Mouse (Mus musculus) adipocyte (in vitro differentiated cells): ENCODE data around the gene Mymx.

Experiments
- DNase-seq: peaks from one replicate; pipeline ENCODE4 v3.0.0-alpha.2; 2016; ENCODE audit warnings: low spot score

Mymx gene

GRCm38 (mm10) chr17:45569999-45570398, 31.9 kb downstream of the Mymx start:
- DNase-seq = no peak

DNA sequence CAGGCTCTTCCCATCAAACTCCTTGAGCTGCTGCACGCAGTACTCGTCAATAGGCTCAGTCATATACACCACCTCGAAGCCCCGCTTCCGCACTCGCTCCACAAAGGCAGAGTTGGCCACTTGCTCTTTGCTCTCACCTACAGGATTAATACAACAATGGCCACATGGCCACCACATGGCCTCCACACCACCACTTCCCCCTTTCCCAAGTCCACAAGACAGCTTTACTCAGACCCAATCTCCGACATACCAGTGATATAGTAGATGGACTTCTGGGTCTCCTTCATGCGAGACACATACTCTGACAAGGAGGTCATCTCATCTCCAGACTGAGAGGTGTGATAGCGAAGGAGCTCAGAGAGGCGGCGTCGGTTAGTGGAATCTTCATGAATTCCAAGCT, 32.9 kb downstream of the Mymx start:
- DNase-seq = no peak

DNA sequence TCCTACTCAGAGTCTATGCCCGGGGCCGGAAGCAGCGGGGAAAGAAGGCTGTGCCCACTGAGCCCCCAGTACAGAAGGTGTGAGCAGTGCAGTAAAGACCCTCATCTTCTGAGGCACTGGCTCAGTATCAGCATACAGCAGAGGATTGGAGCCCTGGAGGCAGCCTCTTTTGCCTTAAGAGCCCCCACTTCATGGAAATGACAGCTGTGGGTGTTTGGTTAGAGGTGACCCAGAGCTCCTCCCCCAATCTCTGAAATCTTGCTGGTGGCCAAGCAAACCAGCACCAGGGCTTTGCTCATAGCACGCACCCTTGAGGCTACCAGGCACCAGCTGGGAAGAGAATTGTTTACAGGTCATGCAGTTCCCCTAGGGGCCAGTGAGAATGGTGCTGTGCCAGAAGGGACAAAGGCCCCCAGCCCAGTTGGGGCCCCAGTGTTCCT, 34.7 kb downstream of the Mymx start:
- DNase-seq = peak; percentile 54

DNA sequence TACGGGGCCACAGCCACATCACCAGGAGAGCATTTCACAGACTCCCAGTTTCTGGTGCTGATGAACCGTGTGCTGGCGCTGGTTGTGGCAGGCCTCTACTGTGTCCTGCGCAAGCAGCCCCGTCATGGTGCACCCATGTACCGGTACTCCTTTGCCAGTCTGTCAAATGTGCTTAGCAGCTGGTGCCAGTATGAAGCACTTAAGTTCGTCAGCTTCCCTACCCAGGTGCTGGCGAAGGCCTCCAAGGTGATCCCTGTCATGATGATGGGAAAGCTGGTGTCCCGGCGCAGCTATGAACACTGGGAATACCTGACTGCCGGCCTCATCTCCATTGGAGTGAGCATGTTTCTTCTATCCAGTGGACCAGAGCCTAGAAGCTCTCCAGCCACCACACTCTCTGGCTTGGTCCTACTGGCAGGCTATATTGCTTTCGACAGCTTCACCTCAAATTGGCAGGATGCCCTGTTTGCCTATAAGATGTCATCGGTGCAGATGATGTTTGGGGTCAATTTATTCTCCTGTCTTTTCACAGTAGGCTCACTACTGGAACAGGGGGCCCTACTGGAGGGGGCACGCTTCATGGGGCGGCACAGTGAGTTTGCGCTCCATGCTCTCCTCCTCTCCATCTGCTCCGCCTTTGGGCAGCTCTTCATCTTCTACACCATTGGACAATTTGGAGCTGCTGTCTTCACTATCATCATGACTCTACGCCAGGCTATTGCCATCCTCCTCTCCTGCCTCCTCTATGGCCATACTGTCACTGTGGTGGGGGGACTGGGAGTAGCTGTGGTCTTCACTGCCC, 35.3 kb downstream of the Mymx start:
- no peak for DNase-seq

DNA sequence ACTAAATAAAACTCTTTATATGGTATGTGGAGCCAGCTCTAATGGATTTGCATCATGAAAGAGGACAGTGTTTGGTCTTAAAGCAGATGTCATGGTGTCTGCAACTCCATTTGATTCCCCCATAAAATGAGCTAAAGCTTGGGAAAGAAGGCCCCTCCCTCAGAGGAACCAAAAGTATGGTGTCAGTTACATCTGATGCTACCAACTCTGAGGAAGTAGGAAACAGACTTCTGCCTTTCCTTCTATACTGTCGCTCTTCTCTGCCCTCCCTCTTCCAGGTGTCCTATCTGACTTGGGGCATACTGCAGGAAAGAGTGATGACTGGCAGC, 35.9 kb downstream of the Mymx start:
- DNase-seq = no peak

DNA sequence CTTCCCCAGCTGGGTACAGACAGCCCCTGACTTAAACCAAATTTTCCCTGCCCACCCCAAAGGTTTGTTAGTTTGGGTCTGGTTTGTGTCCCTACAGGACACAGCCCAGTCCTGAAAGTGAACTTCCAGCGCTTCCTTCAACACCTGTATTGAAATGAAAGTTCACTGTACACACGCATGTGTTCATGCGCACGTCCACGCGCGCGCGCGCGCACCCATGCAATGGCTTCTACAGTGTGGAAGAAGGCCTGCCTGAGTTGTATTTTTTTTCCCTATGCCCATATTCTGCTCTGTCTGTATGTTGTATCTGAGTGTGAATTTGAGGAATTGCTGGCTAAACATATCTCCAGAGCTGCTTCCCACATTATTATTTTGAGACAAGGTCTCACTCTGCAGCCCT, 36.8 kb downstream of the Mymx start:
- DNase-seq = no peak

- no peak for DNase-seq
Measured at GRCm38 (mm10) chr17:45564531-45565084, 37.3 kb downstream of the Mymx start.

DNA sequence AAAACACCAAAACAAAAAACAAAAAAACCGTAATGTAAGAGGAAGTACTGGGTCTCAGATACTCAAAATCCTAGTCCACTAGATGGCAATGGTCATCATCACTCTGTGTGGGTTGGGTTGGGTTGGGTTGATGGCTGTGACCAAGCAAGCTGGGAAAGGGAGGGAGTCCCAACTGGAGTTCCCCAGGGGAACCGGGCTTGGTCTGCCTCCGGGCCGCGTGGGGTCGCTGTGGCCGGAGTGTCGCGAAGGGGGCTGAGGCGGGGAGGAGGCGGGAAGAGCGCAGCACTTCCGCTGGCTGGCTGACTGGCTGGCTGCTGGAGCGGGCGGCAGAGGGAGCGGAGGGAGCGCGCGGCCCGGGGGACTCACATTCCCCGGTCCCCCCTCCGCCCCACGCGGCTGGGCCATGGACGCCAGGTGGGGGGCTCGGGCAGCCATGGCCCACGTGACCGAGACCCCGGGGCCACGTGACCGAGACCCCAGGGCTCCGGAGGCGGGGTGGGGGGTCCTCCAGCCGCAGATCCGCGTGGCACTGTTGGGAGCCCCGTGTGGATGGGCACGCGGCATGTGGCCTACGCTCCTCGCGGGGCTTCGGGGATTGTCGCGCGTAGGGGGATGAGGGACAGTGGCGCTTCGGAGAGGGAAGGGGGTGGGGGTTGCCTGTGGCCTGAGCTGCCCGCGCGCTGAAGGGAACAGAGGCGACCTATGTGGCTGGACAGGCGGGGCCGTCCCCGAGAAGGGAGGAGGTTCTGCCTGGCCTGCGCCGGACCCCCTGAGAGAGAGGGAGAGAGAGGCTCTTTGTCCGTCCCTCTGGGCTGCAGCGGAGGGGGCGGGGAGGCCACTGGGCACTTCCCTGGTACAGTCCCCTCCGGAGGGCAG, 38.0 kb downstream of the Mymx start, which contains the start of gene Slc35b2:
Gene Slc35b2 (plus strand): TSS at position 220 of the 876 bp plus-strand sequence.
- peak; percentile 96 for DNase-seq

- DNase-seq = no peak
Measured at GRCm38 (mm10) chr17:45563216-45563615, 38.7 kb downstream of the Mymx start.

DNA sequence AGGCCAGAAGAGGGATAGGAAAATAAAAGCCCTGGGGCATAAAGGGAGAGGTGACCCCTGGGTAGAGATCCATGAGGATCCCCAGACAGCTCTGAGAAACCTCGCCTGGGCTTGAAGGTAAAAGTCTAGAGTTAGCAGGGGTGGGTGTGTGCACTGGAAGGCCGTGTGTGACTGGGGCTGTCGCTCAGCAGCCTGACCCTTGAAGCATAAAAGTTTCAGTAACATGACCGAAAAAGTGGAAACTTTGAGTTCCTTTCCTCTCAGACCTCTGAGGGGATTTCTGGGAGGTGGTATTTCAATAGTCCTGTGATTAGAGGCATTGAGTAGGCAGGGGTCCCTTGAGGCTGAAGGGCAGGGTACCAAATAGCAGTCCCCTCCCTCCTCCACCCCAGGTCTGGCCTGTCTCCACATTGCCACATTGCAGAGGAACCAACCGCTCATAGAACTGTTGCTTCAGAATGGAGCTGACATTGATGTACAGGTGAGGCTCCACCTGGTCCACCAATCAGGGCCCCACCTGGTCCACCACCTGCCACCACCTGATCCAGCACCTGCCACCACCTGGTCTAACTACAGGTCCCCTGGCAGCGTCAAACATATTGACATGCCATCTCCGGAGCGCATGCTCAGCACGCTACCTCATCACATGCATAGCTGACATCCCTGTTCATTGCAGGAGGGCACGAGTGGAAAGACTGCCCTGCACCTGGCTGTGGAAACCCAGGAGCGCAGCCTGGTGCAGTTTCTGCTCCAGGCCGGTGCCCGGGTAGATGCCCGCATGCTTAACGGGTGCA, 42.0 kb downstream of the Mymx start:
- DNase-seq = no peak

DNA sequence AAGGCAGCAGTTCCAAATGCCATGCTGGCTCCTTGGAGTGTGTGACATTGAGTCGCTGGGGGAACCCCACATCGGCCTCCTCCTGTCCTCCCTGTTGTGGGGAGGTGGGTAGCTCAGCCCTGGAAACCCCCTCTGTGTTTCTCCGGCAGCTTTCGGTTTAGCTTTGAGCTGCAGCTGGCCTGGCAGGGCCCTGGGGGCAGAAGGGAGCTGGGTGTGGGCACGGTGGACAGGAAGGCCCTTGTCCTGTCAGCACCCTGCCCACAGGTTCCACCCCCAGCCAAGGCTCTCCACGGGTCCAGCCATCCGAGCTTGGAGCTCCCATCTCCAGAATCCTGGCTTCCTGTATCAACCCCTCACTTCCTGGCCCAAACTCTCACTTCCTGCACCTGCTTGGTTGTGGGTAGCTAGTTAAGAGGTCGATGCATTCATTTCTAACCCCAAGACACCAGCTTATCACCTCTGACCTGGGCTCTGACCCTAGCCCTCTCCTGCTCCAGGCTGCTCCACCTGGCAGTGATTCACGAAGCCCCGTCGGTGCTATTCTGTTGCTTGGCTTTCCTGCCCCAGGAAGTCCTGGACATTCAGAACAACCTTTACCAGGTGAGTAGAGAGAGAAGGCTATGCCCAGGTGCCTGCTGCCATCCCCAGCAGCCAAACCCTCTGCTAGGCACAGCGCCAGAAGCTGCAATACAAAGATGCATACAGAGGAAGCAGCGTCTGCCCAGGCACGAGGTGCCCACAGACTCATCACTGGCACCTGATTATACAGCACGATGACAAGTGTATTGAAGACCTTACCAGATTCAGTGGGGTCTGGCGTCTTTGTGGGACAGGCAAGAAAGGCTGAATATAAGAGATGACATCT, 43.7 kb downstream of the Mymx start:
- no peak for DNase-seq

DNA sequence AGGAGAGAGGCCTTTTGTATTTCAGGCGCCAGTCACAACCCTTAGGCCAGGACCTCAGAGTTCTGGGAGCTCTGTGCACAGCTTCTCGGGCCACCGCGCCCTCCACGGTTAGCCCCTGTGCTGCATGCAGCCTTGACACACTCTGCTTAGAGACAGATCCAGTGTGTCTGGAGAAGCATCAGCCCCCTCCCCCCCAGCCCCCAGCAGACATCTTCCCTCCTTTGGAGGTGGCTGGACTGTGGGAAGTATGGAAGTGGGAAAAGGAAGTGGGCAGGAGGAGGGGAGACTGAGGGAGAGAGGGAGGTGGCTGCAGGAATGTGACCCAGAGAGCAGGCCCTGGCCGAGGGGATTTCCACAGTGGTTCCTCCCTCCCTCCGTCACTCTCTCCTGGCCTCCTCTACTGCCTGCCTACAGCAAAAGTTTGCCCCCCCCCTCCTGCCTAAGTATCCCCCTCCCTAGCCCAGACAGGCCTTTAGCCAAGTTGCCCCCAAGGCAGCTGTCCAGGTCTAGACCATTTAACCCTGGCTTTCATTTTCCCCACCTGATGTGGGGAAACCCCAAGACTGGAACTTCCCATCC, 44.6 kb downstream of the Mymx start:
- no peak for DNase-seq

DNA sequence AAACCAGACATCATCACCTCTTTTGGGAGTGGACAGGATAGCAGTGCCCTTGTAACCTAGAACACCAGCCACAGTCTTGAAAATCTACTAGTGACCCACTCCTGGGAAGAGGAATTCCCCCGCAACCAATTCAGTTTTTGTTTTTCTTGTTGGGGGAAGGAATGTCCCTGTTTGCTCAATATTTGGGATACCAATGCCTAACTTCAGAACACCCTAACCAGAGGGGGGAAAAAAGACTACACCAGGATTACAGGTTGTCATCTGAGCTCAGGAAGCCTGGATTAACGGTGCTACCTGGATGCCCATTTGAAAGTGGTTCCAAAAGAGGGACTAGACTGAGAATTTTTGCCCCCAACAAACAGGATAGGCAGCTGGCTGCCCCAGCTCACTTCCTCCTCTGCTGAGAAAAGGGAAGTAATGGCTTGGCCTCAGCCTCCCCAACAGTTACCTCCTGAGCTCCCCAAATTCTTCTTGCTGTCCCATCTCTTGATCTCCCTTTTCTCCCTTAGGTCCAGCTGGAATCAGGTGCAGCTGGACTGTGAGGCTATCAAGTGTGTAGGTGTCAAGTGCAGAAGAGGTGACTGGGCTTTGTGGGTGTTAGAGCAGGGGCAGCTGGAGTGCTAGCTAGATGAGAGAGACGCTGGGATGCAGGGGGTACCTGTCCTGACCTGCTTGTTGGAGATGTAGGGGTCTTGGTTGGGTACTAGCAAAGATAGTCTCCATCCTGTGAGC, 45.2 kb downstream of the Mymx start:
- no peak for DNase-seq

GRCm38 (mm10) chr17:45556107-45556489, 45.8 kb downstream of the Mymx start:
- no peak for DNase-seq

DNA sequence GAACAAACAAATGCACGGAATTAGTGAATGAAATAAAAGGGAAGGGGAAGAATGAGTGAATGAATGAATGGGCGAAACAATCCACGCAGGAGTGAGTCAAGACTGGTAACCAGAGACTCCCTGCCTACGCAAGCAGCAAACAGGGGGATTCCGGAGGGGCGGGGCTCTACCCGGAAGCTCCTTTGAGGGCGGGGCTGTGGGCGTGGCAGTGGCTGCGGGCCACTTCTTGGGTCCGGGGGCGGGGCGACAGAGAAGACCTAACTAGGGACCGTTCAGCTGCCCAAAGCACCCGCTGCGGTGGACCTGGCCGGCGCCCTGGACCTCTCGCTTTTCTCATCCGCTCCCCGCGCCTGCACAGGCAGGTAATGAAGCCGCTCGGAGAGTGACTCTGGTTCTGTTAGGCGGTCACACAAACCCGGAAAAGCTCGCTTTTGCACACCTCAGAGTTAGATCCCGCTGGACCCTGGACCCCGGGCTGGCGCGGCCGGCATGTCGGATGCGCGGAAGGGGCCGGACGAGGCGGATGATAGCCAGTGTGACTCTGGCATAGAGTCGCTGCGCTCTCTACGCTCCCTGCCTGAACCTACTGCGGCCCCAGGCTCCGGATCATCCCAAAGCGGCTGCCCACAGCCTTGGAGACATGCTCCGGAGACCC, 46.3 kb downstream of the Mymx start, which contains the start of gene Nfkbie:
Gene Nfkbie (plus strand): TSS at position 252 of the 655 bp plus-strand sequence.
- DNase-seq = peak; percentile 71

- no peak for DNase-seq
Measured at GRCm38 (mm10) chr17:45554420-45554819, 47.5 kb downstream of the Mymx start.

GRCm38 (mm10) chr17:45553065-45553464, 48.8 kb downstream of the Mymx start:
- DNase-seq = no peak

GRCm38 (mm10) chr17:45551816-45552451, 50.0 kb downstream of the Mymx start:
- DNase-seq = peak; percentile 81

GRCm38 (mm10) chr17:45551249-45551796, 50.6 kb downstream of the Mymx start:
- DNase-seq = no peak
